Mouse (Mus musculus) kidney, adult 18-20 months (tissue): ENCODE data around the gene Svs2.
A peak's percentile ranks its signal among the peaks of the same experiment; 100 is the strongest.
"Not testable (repeated sequence)": the region's sequence is repeated elsewhere in the genome, so short reads cannot be mapped to it uniquely, and the experiment has no call there.

ENCODE experiments used
- DNase-seq: peaks from one replicate; pipeline ENCODE4 v3.0.0; 2021

Gene Svs2

GRCm38 (mm10) chr2:164238366-164238765, at the start of gene Svs2:
Gene Svs2 (minus strand): TSS chr2:164238466.
- DNase-seq, result no peak

GRCm38 (mm10) chr2:164278359-164278758, 40.1 kb upstream of the Svs2 start, which contains the start of gene Svs4:
Gene Svs4 (minus strand): TSS chr2:164278459.
- DNase-seq, result no peak

- DNase-seq, result not testable (repeated sequence)
Measured at GRCm38 (mm10) chr2:164256540-164256939, 18.3 kb upstream of the Svs2 start, which contains the start of gene Svs3b. Gene Svs3b (minus strand): TSS chr2:164256640.

- no peak for DNase-seq
Measured at GRCm38 (mm10) chr2:164232671-164233070, 5.6 kb downstream of the Svs2 start.

DNA sequence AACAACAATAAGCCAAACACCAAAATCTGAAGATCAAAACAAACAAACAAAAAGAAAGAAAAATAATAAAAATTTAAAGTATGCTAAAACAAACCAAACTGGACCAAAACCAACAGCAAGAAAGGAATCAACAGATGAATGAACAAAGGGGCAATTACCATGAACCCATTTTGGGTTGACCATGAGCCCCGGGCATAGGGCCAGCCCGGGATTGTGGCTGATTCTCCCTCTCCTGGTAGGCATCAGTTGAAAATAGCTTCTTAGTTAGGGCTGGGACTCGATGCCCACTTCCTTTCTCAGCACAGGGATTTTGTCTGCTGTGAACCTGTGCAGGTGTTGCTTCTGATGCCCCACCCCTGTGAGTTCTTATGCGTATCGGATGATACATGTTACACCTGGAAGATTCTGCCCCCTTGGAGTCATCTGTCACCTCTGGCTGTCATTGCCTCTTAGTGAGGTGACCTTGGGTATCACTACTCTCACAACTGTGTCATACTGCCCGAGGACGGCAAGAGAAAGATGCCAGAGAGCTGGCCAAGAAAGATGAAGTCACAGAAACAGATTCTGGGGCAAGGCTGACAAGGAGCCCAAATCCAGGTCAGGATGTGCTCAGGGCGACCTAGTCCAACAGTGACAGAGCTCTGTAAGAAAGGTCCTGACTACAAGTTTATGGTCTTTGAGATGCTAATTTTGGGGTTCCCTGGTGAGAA, 9.8 kb downstream of the Svs2 start:
- DNase-seq, result no peak

DNA sequence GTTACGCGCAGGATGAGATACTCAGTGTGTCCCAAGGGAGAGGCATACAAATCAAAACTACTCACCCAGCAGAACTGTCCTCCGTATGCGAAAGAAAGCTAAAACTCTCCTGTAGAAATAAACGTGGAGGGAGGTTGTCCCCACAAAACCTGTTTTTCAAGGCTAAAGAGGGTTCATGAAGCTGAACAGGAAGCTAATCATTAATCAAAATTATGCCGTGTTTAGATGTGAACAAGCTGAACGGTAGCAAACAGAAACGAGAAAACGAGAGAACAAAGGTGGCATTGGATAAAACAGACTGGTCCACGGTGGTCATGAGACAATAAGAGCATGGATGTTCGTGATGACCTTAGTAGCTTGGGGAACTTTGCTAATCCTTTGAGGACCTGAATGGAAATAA, 16.7 kb downstream of the Svs2 start, which contains the start of gene Wfdc15b:
TSS of gene Wfdc15b (minus strand) at position 139 of the 400 bp plus-strand sequence.
- DNase-seq, result peak; percentile 30

DNA sequence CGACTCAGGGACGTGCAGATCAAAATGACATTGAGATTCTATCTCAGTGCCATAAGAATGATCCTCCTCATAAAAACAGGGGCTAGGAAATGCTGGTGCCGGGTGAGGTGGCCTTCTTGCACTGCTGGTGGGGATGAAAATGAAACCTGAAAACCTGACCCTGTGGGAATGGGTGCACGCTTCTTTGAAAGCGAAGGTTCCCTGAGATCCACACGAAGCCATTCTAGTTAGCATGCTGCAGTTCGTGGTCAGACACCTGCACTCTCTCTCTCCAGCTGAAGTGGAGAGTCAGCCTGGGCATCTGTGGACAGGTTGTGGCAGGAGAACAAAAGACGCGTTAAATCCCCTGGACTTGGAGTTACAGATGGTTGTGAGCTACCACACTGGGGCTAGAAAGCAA, 19.0 kb downstream of the Svs2 start:
- DNase-seq, result no peak

DNA sequence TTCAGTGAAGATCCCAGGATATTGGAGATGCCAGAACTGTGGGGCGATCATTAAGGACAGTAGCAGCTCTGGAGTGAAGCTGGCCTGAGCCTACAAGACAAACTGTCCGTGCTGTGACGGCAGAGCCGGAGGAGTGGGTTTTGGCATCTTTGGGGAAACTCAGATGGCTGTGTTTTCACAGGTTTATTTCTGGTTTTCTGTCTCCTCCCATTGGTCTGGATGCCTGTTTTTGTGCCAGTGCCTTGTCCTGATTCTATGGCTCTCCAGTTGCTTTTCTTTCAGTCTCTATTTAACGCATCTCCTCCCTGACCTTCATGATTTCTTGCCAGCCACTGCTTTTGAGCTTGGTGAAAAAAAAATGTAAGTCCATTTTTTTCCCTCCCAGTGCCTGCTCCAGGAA, 25.6 kb downstream of the Svs2 start:
- no peak for DNase-seq

GRCm38 (mm10) chr2:164210892-164211291, 27.4 kb downstream of the Svs2 start:
- DNase-seq, result no peak

- no peak for DNase-seq
Measured at GRCm38 (mm10) chr2:164206676-164207075, 31.6 kb downstream of the Svs2 start.

DNA sequence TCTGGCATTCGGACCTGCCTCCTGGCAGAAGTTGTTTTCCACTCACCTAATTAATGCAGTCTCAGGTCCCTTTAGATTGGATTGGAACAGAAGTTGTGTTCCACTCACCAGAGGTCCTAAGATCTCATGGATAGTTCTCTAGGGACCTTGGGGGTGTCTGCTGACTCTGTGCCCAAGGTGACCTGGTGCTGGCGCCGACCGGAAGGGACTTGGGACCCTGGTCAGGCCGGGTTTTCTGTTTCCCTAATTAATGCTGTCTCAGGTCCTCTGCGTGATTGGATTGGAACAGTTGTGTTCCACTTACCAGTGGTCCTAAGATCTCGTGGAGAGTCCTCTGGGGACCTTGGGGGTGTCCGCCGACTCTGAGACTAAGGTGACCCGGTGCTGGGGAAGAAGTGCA, 32.3 kb downstream of the Svs2 start:
- DNase-seq, result peak; percentile 42

DNA sequence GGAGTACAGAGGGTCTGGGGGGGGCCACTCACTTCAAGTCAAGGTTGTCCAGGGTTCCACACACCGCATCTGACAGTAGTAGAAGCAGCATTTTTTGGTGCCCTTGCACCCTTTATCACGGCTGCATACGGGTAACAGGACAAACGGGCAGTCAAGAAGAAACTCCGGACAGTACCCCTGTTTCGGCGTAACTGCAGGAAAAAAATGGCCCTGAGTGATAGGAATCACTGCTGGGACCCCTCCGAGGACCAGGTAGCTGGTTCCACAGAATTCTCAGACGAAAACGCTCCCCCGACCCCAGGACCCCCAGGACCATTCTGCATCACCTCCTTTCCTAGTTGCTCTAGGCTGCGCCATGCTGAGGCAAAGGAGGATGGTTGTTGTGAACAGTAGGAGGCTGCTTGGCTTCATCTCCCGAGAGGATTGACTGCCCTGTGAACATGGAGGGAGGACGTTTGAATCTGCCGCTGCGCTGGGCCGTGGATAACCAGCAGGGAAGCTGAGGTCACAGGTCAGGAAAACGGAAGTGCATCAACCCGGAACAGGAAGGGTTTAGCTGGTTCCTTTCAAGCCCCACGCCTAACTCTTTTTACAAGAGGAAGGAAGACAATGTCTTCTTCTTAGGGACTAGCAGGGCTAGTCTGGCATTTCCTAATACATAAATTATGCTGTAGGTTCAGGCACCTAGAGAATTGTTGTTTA, 38.5 kb downstream of the Svs2 start, which contains the start of gene Wfdc15a:
TSS of gene Wfdc15a (minus strand) at position 505 of the 702 bp plus-strand sequence.
- DNase-seq, result no peak

- DNase-seq, result no peak
Measured at GRCm38 (mm10) chr2:164196700-164196990, 41.6 kb downstream of the Svs2 start.

GRCm38 (mm10) chr2:164195971-164196699, 42.1 kb downstream of the Svs2 start:
- no peak for DNase-seq

- DNase-seq, result no peak
Measured at GRCm38 (mm10) chr2:164194959-164195630, 43.2 kb downstream of the Svs2 start.

DNA sequence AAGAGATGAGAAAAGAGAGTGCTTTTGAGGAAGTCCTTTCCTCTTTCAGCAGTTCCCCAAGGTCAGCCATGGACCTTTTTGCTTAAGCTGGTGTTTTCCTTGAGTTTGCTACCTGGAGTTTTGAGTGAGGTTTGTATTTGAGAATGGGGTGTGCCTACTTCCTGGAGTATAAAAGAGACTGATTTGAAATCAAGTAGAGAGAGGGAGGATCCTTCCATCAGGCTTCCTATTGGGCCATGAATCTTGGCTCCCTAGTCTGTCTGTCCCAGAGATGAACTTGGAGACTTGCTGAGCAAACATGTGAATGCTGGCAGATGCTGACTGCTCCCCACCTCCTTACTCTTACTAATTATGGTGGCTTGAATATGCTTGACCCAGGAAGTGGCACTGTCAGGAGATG, 46.0 kb downstream of the Svs2 start:
- DNase-seq, result no peak

- DNase-seq, result no peak
Measured at GRCm38 (mm10) chr2:164190576-164190975, 47.7 kb downstream of the Svs2 start, which contains the start of gene Wfdc12. Gene Wfdc12 (minus strand): TSS chr2:164190608.

- DNase-seq, result no peak
Measured at GRCm38 (mm10) chr2:164188722-164189121, 49.5 kb downstream of the Svs2 start.
